Mouse (Mus musculus) urinary bladder, postnatal 14 days (tissue): ENCODE measurements around the gene Camk2b.
"Not testable (repeated sequence)": the region's sequence is repeated elsewhere in the genome, so short reads cannot be mapped to it uniquely, and the experiment has no call there.

Source experiments
- DNase-seq: peaks from one replicate; pipeline ENCODE4 v3.0.0; 2021; ENCODE audit warnings: low spot score

Camk2b gene

GRCm38 (mm10) chr11:5942966-5943365 is 123.2 kb downstream of the Camk2b start:
- DNase-seq = no peak

- DNase-seq = not testable (repeated sequence)
These were observed 131.6 kb downstream of the Camk2b start for GRCm38 (mm10) chr11:5934531-5934930.

GRCm38 (mm10) chr11:5931947-5932346 is 134.2 kb downstream of the Camk2b start:
- DNase-seq = not testable (repeated sequence)

GRCm38 (mm10) chr11:5930578-5930977 is 135.6 kb downstream of the Camk2b start:
- no peak for DNase-seq

- no peak for DNase-seq
These were observed 139.4 kb downstream of the Camk2b start for GRCm38 (mm10) chr11:5926696-5927220.

- DNase-seq = no peak
These were observed 141.5 kb downstream of the Camk2b start for GRCm38 (mm10) chr11:5924699-5925098.

GRCm38 (mm10) chr11:5920323-5920960 is 145.7 kb downstream of the Camk2b start:
- DNase-seq = no peak
